Mouse (Mus musculus): ENCODE results near the gene Manbal. TPM values are rescaled to one million over a fixed set of nuclear protein-coding genes. Genes with fewer than 3 reads are reported as not detected.

Manbal gene
- polyA plus RNA-seq, 1 experiment from 2014 or later: 85.3 TPM

GRCm38 (mm10) chr2:157417229-157417628 lies 49.8 kb downstream of the Manbal start:
- Histone ChIP-seq H3K9ac (ENCODE audit: low read length) (no peak overlapping the region), H3K36me3 (ENCODE audit: control insufficient read depth, insufficient read depth, low read length) (no peaks in the 10 kb centered on the region), H3K4me2 (ENCODE audit: low read depth, low read length) (no peak overlapping the region), H3K4me1 (replicated peaks; ENCODE audit: control insufficient read depth, insufficient read depth, low read length) (peaks cover 23% of the 10 kb centered on the region), H3K4me3 (ENCODE audit: low read length) (no peak overlapping the region), H3K27ac (ENCODE audit: low read length) (no peak overlapping the region), H3K9me3 (ENCODE audit: control insufficient read depth, low read length) (no peaks in the 10 kb centered on the region), H3K27me3 (ENCODE audit: control insufficient read depth, insufficient read depth, low read depth, low read length) (no peaks in the 10 kb centered on the region)
- ATAC-seq (ENCODE audit: low read depth): no peak
- WGBS: 57% methylated on average over 6 of the region's 6 CpGs

GRCm38 (mm10) chr2:157418206-157418605 lies 50.8 kb downstream of the Manbal start, which contains the start of gene Src:
Src (plus strand) TSS chr2:157418444.
- Histone ChIP-seq H3K36me3 (ENCODE audit: control insufficient read depth, insufficient read depth, low read length) (no peaks in the 10 kb centered on the region), H3K4me2 (ENCODE audit: low read depth, low read length) (no peak within 1 kb of the TSS), H3K27ac (ENCODE audit: low read length) (peak within 1 kb of the TSS; percentile 18), H3K9me3 (ENCODE audit: control insufficient read depth, low read length) (no peaks in the 10 kb centered on the region), H3K27me3 (ENCODE audit: control insufficient read depth, insufficient read depth, low read depth, low read length) (no peaks in the 10 kb centered on the region), H3K4me3 (ENCODE audit: low read length) (no peak within 1 kb of the TSS), H3K4me1 (replicated peaks; ENCODE audit: control insufficient read depth, insufficient read depth, low read length) (peaks cover 31% of the 10 kb centered on the region), H3K9ac (ENCODE audit: low read length) (peak within 1 kb of the TSS; percentile 8; the same call in 1 of the 2 replicates)
- 30% methylated on average over 13 of the region's 13 CpGs for WGBS
- ATAC-seq (ENCODE audit: low read depth): no peak

GRCm38 (mm10) chr2:157418609-157419071 lies 51.2 kb downstream of the Manbal start:
- H3K9me3 ChIP-seq (ENCODE audit: control insufficient read depth, low read length): no peaks in the 10 kb centered on the region
- peak overlapping the region; percentile 8; the same call in 1 of the 2 replicates for H3K9ac ChIP-seq (ENCODE audit: low read length)
- H3K27me3 ChIP-seq (ENCODE audit: control insufficient read depth, insufficient read depth, low read depth, low read length): no peaks in the 10 kb centered on the region
- H3K4me2 ChIP-seq (ENCODE audit: low read depth, low read length): no peak overlapping the region
- peak; percentile 8; the same call in 1 of the 2 replicates for ATAC-seq (ENCODE audit: low read depth)
- H3K4me3 ChIP-seq (ENCODE audit: low read length): no peak overlapping the region
- peaks cover 33% of the 10 kb centered on the region for H3K4me1 ChIP-seq (replicated peaks; ENCODE audit: control insufficient read depth, insufficient read depth, low read length)
- WGBS: 6% methylated on average over 7 of the region's 7 CpGs
- peak overlapping the region; percentile 18 for H3K27ac ChIP-seq (ENCODE audit: low read length)
- no peaks in the 10 kb centered on the region for H3K36me3 ChIP-seq (ENCODE audit: control insufficient read depth, insufficient read depth, low read length)

- H3K9me3 ChIP-seq (ENCODE audit: control insufficient read depth, low read length): no peaks in the 10 kb centered on the region
- H3K4me3 ChIP-seq (ENCODE audit: low read length): no peak overlapping the region
- H3K36me3 ChIP-seq (ENCODE audit: control insufficient read depth, insufficient read depth, low read length): no peaks in the 10 kb centered on the region
- H3K4me2 ChIP-seq (ENCODE audit: low read depth, low read length): no peak overlapping the region
- no peaks in the 10 kb centered on the region for H3K27me3 ChIP-seq (ENCODE audit: control insufficient read depth, insufficient read depth, low read depth, low read length)
- H3K4me1 ChIP-seq (replicated peaks; ENCODE audit: control insufficient read depth, insufficient read depth, low read length): peaks cover 33% of the 10 kb centered on the region
- no peak for ATAC-seq (ENCODE audit: low read depth)
- H3K27ac ChIP-seq (ENCODE audit: low read length): peak overlapping the region; percentile 63; the same call in 1 of the 2 replicates
- no peak overlapping the region for H3K9ac ChIP-seq (ENCODE audit: low read length)
Measured at GRCm38 (mm10) chr2:157419506-157419905, 52.1 kb downstream of the Manbal start.

- peaks cover 33% of the 10 kb centered on the region for H3K4me1 ChIP-seq (replicated peaks; ENCODE audit: control insufficient read depth, insufficient read depth, low read length)
- ATAC-seq (ENCODE audit: low read depth): peak; percentile 37
Measured at GRCm38 (mm10) chr2:157420404-157420803, 53.0 kb downstream of the Manbal start.

GRCm38 (mm10) chr2:157422062-157422655 lies 54.8 kb downstream of the Manbal start:
- H3K36me3 ChIP-seq (ENCODE audit: control insufficient read depth, insufficient read depth, low read length): no peaks in the 10 kb centered on the region
- ATAC-seq (ENCODE audit: low read depth): peak; percentile 20; the same call in 1 of the 2 replicates
- H3K4me2 ChIP-seq (ENCODE audit: low read depth, low read length): no peak overlapping the region
- no peaks in the 10 kb centered on the region for H3K27me3 ChIP-seq (ENCODE audit: control insufficient read depth, insufficient read depth, low read depth, low read length)
- WGBS: 50% methylated on average over 11 of the region's 11 CpGs
- peak overlapping the region; percentile 92 for H3K27ac ChIP-seq (ENCODE audit: low read length)
- no peak overlapping the region for H3K9ac ChIP-seq (ENCODE audit: low read length)
- H3K4me3 ChIP-seq (ENCODE audit: low read length): no peak overlapping the region
- no peaks in the 10 kb centered on the region for H3K9me3 ChIP-seq (ENCODE audit: control insufficient read depth, low read length)
- peaks cover 46% of the 10 kb centered on the region for H3K4me1 ChIP-seq (replicated peaks; ENCODE audit: control insufficient read depth, insufficient read depth, low read length)

More at GRCm38 (mm10) chr2:157420404-157420803, 53.0 kb downstream of the Manbal start:
- 69% methylated on average over 4 of the region's 4 CpGs for WGBS
- H3K27me3 ChIP-seq (ENCODE audit: control insufficient read depth, insufficient read depth, low read depth, low read length): no peaks in the 10 kb centered on the region
- no peak overlapping the region for H3K4me3 ChIP-seq (ENCODE audit: low read length)
- H3K4me2 ChIP-seq (ENCODE audit: low read depth, low read length): no peak overlapping the region
- H3K9me3 ChIP-seq (ENCODE audit: control insufficient read depth, low read length): no peaks in the 10 kb centered on the region
- peak overlapping the region; percentile 63 for H3K27ac ChIP-seq (ENCODE audit: low read length)
- H3K36me3 ChIP-seq (ENCODE audit: control insufficient read depth, insufficient read depth, low read length): no peaks in the 10 kb centered on the region
- H3K9ac ChIP-seq (ENCODE audit: low read length): no peak overlapping the region

- Histone ChIP-seq H3K9ac (ENCODE audit: low read length) (peak overlapping the region; percentile 99), H3K36me3 (ENCODE audit: control insufficient read depth, insufficient read depth, low read length) (peaks cover 2% of the 10 kb centered on the region; the same call in 1 of the 2 replicates), H3K9me3 (ENCODE audit: control insufficient read depth, low read length) (no peaks in the 10 kb centered on the region), H3K4me2 (ENCODE audit: low read depth, low read length) (peak overlapping the region; percentile 79), H3K27me3 (ENCODE audit: control insufficient read depth, insufficient read depth, low read depth, low read length) (no peaks in the 10 kb centered on the region), H3K27ac (ENCODE audit: low read length) (peak overlapping the region; percentile 92), H3K4me1 (replicated peaks; ENCODE audit: control insufficient read depth, insufficient read depth, low read length) (peaks cover 49% of the 10 kb centered on the region), H3K4me3 (ENCODE audit: low read length) (peak overlapping the region; percentile 85)
- ATAC-seq (ENCODE audit: low read depth): peak; percentile 72
- 39% methylated on average over 11 of the region's 11 CpGs for WGBS
Measured at GRCm38 (mm10) chr2:157422854-157423705, 55.7 kb downstream of the Manbal start.

GRCm38 (mm10) chr2:157423706-157424125 lies 56.3 kb downstream of the Manbal start:
- Histone ChIP-seq H3K27ac (ENCODE audit: low read length) (peak overlapping the region; percentile 92), H3K9me3 (ENCODE audit: control insufficient read depth, low read length) (no peaks in the 10 kb centered on the region), H3K36me3 (ENCODE audit: control insufficient read depth, insufficient read depth, low read length) (peaks cover 5% of the 10 kb centered on the region; the same call in 1 of the 2 replicates), H3K4me2 (ENCODE audit: low read depth, low read length) (peak overlapping the region; percentile 79), H3K4me3 (ENCODE audit: low read length) (peak overlapping the region; percentile 85), H3K9ac (ENCODE audit: low read length) (peak overlapping the region; percentile 99), H3K4me1 (replicated peaks; ENCODE audit: control insufficient read depth, insufficient read depth, low read length) (peaks cover 42% of the 10 kb centered on the region), H3K27me3 (ENCODE audit: control insufficient read depth, insufficient read depth, low read depth, low read length) (no peaks in the 10 kb centered on the region)
- 14% methylated on average over 10 of the region's 21 CpGs for WGBS
- no peak for ATAC-seq (ENCODE audit: low read depth)
